Mouse (Mus musculus) ES-Bruce4 (cell line): ENCODE measurements around the gene Spty2d1. TPM values are rescaled to one million over a fixed set of nuclear protein-coding genes. Genes with fewer than 3 reads are reported as not detected.

Experiments
- H3K27ac ChIP-seq: 2 replicates; pipeline ENCODE4 v1.5.1; 2012; ENCODE audit warnings: low read length, inconsistent platforms; ENCODE audit not compliant: insufficient read depth
- H3K27me3 ChIP-seq: 2 replicates; pipeline ENCODE4 v1.6.1; 2012; ENCODE audit warnings: mild to moderate bottlenecking, low read length, inconsistent platforms; ENCODE audit not compliant: control insufficient read depth, poor library complexity, insufficient read depth, severe bottlenecking
- H3K36me3 ChIP-seq: 2 replicates; pipeline ENCODE4 v1.6.1; 2012; ENCODE audit warnings: inconsistent platforms, mild to moderate bottlenecking, low read length, moderate library complexity; ENCODE audit not compliant: control insufficient read depth, poor library complexity, insufficient read depth, severe bottlenecking
- H3K4me1 ChIP-seq: one replicate; pipeline ENCODE4 v1.8.1; 2011; ENCODE audit warnings: low read length; ENCODE audit not compliant: control insufficient read depth, insufficient read depth
- H3K4me3 ChIP-seq: 2 replicates; pipeline ENCODE4 v1.5.1; 2011; ENCODE audit warnings: low read depth, mild to moderate bottlenecking, low read length
- H3K9ac ChIP-seq: 2 replicates; pipeline ENCODE4 v1.6.1; 2012; ENCODE audit warnings: low read depth, mild to moderate bottlenecking, inconsistent platforms; ENCODE audit not compliant: poor library complexity, severe bottlenecking
- H3K9me3 ChIP-seq: replicated peaks from 2 replicates; pipeline ENCODE4 v1.6.1; 2012; ENCODE audit warnings: mild to moderate bottlenecking, low read length, inconsistent platforms; ENCODE audit not compliant: control insufficient read depth, poor library complexity, insufficient read depth, severe bottlenecking
- CTCF ChIP-seq: IDR thresholded peaks from one replicate; pipeline ENCODE4 v1.8.1; 2011; ENCODE audit warnings: low read depth, low read length
- EP300 ChIP-seq: IDR thresholded peaks from 2 replicates; pipeline ENCODE4 v1.6.1; 2011; ENCODE audit warnings: low read depth, low read length; ENCODE audit not compliant: insufficient read depth
- POLR2A ChIP-seq: IDR thresholded peaks from one replicate; pipeline ENCODE4 v1.8.1; 2011; ENCODE audit warnings: low read length; ENCODE audit not compliant: insufficient read depth
- polyA plus RNA-seq: library from polyadenylated mRNA; stranded (reverse); fragments of >200 nt; gene quantifications from 2 replicates; pipeline ENCODE4 v1.2.4, GENCODE M21; 2011; ENCODE audit warnings: low read depth; ENCODE audit not compliant: missing spikeins, insufficient read depth, insufficient read length

Spty2d1 gene
- polyA plus RNA-seq, 1 experiment: 18.0 TPM

GRCm38 (mm10) chr7:46969898-46970297 is 38.3 kb downstream of the Spty2d1 start:
- H3K9me3 ChIP-seq: no peaks in the 10 kb centered on the region
- H3K9ac ChIP-seq: no peak overlapping the region
- TF ChIP-seq EP300 (no peak), CTCF (no peak), POLR2A (no peak)
- no peaks in the 10 kb centered on the region for H3K36me3 ChIP-seq
- H3K4me3 ChIP-seq: no peak overlapping the region
- H3K4me1 ChIP-seq: no peaks in the 10 kb centered on the region
- no peak overlapping the region for H3K27ac ChIP-seq
- no peaks in the 10 kb centered on the region; the same call in 1 of the 2 replicates for H3K27me3 ChIP-seq

- Histone ChIP-seq H3K4me1 (no peaks in the 10 kb centered on the region), H3K27ac (no peak overlapping the region), H3K36me3 (no peaks in the 10 kb centered on the region), H3K9me3 (no peaks in the 10 kb centered on the region), H3K9ac (0 out of 2 replicates have a peak overlapping the region, but pooled peaks have one; percentile 45), H3K27me3 (no peaks in the 10 kb centered on the region), H3K4me3 (no peak overlapping the region)
- TF ChIP-seq EP300 (no peak), POLR2A (no peak), CTCF (no peak)
These were observed 44.1 kb downstream of the Spty2d1 start for GRCm38 (mm10) chr7:46964070-46964469.

- no peaks in the 10 kb centered on the region for H3K27me3 ChIP-seq
- peak overlapping the region; percentile 45; the same call in 1 of the 2 replicates for H3K9ac ChIP-seq
- H3K4me1 ChIP-seq: no peaks in the 10 kb centered on the region
- no peaks in the 10 kb centered on the region for H3K9me3 ChIP-seq
- H3K27ac ChIP-seq: no peak overlapping the region
- TF ChIP-seq EP300 (no peak), CTCF (peak; percentile 59)
- H3K4me3 ChIP-seq: 0 out of 2 replicates have a peak overlapping the region, but pooled peaks have one; percentile 3
- H3K36me3 ChIP-seq: no peaks in the 10 kb centered on the region
These were observed 45.2 kb downstream of the Spty2d1 start for GRCm38 (mm10) chr7:46962806-46963618.

GRCm38 (mm10) chr7:46962132-46962531 is 46.1 kb downstream of the Spty2d1 start:
- TF ChIP-seq EP300 (no peak), CTCF (no peak), POLR2A (no peak)
- Histone ChIP-seq H3K36me3 (no peaks in the 10 kb centered on the region), H3K9ac (no peak overlapping the region), H3K27ac (no peak overlapping the region), H3K27me3 (no peaks in the 10 kb centered on the region), H3K9me3 (no peaks in the 10 kb centered on the region), H3K4me3 (no peak overlapping the region), H3K4me1 (peaks cover under 1% of the 10 kb centered on the region)

DNA sequence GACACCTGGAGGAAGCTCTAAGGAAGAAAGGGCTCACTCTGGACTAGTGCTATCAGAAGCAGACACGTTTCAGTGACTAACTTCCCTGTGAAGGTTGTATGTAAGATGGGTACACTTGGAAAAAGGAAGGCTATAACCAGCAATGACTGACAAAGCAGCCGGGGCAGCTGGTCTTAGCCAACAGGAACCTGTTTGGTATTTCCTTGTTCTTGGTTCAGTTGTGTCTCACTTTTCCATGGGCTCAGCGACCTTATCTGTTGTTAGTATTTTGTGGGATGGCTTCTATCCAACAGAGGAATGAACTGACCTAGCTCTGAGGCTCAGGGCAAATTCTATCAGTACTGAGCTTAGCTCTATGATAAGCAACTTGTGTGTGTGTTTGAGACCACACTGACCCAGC is 47.2 kb downstream of the Spty2d1 start:
- H3K9me3 ChIP-seq: no peaks in the 10 kb centered on the region
- TF ChIP-seq EP300 (no peak), CTCF (no peak), POLR2A (no peak)
- no peak overlapping the region for H3K4me3 ChIP-seq
- peaks cover 2% of the 10 kb centered on the region for H3K4me1 ChIP-seq
- H3K36me3 ChIP-seq: no peaks in the 10 kb centered on the region
- no peaks in the 10 kb centered on the region for H3K27me3 ChIP-seq
- no peak overlapping the region for H3K27ac ChIP-seq
- no peak overlapping the region for H3K9ac ChIP-seq

GRCm38 (mm10) chr7:46958853-46959252 is 49.4 kb downstream of the Spty2d1 start:
- Histone ChIP-seq H3K27me3 (no peaks in the 10 kb centered on the region), H3K36me3 (peaks cover 10% of the 10 kb centered on the region), H3K4me3 (no peak overlapping the region), H3K9ac (no peak overlapping the region), H3K4me1 (peaks cover 2% of the 10 kb centered on the region), H3K9me3 (no peaks in the 10 kb centered on the region), H3K27ac (no peak overlapping the region)
- TF ChIP-seq CTCF (no peak), EP300 (no peak), POLR2A (no peak)
